Mouse (Mus musculus): ENCODE results near the gene Tmem135.

DNA sequence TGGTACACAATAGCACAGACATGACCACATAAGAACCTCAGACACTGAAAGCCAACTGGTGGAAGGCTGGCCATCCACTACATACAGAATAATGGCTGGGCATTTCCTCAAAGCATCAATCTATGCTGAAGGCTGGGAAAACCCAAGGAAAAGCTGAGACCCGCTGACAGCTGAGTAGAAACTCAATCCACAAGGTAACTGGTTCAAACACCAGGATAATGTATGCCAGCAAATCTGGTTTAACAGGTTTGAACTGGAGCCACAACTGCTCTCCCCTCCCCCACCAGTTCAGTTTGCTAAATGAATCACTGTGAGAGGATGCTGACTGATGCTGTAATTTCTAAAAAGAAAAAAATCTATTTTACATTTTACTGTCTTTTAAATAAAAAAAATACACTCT is 222.7 kb downstream of the Tmem135 start:
- TF ChIP-seq CTCF (IDR thresholded peaks at IDR 0.05; ENCODE audit: extremely low read depth, insufficient read length, insufficient replicate concordance, low read depth, low read length): no peak
- no peak for TF ChIP-seq POLR2A (IDR thresholded peaks at IDR 0.05; ENCODE audit: low read depth, low read length)

Measured in small intestine, adult 2 months (tissue).